Mouse (Mus musculus) bone marrow, adult 2 months (tissue): ENCODE measurements around the gene Zfp692.

Experiments used
- CTCF ChIP-seq: fragments of 200-500 bp; IDR thresholded peaks from 2 replicates; pipeline ENCODE4 v1.5.1; 2011; ENCODE audit warnings: low read length, control low read depth; ENCODE audit not compliant: control insufficient read depth, insufficient read depth
- POLR2A ChIP-seq: fragments of 200-500 bp; IDR thresholded peaks from 2 replicates; pipeline ENCODE4 v1.6.1; 2011; ENCODE audit warnings: low read depth, mild to moderate bottlenecking, control low read depth, low read length, borderline replicate concordance; ENCODE audit not compliant: control insufficient read depth

GRCm38 (mm10) chr11:58315536-58316168, 8.8 kb downstream of the Zfp692 start:
- no peak for TF ChIP-seq CTCF
- no peak for TF ChIP-seq POLR2A
